Mouse (Mus musculus): Measurements from ENCODE around the gene Clstn3. TPM values are rescaled to one million over a fixed set of nuclear protein-coding genes. Genes with fewer than 3 reads are reported as not detected.
"Not testable (repeated sequence)": the region's sequence is repeated elsewhere in the genome, so short reads cannot be mapped to it uniquely, and the experiment has no call there.

The Clstn3 gene
- total RNA-seq, 2 experiments from 2014 or later: 2.3 to 5.0 TPM

- 0 out of 2 replicates have a peak, but pooled peaks have one; percentile 50 for ATAC-seq (replicated peaks; ENCODE audit: low FRiP score, poor library complexity, severe bottlenecking)
These were observed 17.0 kb upstream of the Clstn3 start for GRCm38 (mm10) chr6:124481571-124481970.

GRCm38 (mm10) chr6:124480295-124480694 lies 15.7 kb upstream of the Clstn3 start:
- ATAC-seq (replicated peaks; ENCODE audit: low FRiP score, poor library complexity, severe bottlenecking): peak; percentile 59; the same call in 1 of the 2 replicates

DNA sequence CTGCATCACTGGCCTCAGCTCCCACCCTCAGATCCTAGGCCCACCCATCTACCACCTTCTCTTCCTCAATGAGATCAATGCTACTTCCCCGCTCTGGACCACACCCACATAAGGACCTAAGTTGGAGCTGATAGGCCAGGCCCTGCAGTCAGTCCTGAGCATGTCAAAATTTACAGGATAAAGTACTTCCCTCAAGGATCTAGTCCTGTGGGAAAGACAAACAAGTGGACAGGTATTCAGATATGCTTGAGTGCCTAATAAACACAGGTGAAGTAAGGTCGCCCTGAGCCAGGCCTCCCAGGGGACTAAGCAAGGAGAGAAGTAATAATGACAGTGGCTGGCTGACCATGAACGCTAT lies 15.0 kb upstream of the Clstn3 start:
- ATAC-seq (replicated peaks; ENCODE audit: low FRiP score, poor library complexity, severe bottlenecking): no peak

GRCm38 (mm10) chr6:124478874-124479572 lies 14.4 kb upstream of the Clstn3 start:
- no peak for ATAC-seq (replicated peaks; ENCODE audit: low FRiP score, poor library complexity, severe bottlenecking)

DNA sequence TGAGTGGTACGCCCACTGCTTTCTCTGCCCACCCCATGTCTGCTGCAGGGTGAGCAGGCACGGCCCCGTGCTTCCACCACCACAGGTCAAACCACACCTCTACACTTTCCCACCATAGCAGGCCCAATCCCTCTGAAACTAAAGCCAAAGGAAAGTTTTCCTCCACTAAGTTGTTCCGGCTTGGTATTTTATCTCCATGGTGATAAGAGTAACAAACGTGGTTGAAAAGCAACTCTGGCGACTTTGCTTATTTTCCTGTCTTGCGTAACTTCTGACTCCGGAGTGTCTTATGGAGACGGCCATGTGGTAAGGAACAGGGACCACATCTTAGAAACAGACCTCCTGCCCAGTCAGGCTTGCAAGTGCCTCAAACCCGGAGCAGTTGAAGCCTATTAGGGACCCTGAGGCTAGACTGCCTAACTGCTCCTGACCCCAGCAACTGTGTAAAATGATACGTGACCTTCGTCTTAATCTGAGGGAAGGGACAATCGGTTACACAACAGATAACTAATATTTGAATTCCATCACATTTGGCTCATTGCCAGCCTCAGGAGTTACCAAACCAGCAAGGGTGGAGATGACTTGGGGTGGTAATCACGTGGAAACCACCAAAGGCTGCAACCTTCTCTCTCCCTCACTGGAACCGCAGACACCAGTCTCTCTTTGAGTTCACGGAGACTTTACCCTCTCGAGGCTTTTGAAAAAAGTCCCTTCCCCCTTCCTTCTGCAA lies 13.5 kb upstream of the Clstn3 start:
- ATAC-seq (replicated peaks; ENCODE audit: low FRiP score, poor library complexity, severe bottlenecking): no peak

DNA sequence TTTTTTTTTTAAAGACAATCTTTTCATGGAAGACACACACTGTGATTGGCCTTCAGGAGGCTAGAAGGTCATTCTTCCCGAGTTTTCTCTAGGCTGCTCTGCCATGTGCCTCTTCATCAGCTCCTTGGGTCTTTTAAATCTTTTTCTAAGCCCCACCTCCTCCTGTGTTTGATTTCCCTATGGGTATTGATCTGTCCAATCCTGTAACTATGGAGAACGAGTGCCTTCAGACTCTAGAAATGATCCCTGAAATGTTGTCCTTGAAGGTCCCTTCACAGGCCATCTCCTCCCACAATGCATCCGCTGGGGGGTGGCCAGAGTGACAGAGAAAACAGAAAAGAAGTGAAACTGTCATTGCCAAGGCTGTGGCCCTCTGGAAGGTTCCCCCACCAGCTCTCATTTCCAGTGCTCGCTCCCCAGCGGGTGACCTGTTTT lies 12.6 kb upstream of the Clstn3 start:
- no peak for ATAC-seq (replicated peaks; ENCODE audit: low FRiP score, poor library complexity, severe bottlenecking)

DNA sequence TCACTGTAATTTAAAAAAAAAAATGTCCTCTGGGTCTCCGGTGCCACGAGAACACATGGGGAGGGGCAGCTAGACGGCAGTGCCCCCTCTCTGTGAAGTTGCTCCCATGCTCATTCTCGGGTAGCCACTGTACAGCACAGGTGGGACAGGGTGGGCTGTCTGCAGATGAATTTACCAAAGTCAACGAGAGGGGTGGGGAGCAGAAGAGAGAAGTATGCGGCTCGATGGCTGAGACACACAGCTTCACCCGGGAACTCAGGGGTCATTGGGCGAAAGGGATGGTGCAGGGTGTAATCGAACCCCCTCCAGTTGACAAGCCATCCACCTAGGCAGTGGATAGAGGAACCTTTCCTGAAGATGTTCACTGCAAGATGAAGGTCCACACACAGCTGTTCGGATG lies 12.2 kb upstream of the Clstn3 start:
- no peak for ATAC-seq (replicated peaks; ENCODE audit: low FRiP score, poor library complexity, severe bottlenecking)

- no peak for ATAC-seq (replicated peaks; ENCODE audit: low FRiP score, poor library complexity, severe bottlenecking)
These were observed 11.6 kb upstream of the Clstn3 start for GRCm38 (mm10) chr6:124476216-124476615.

GRCm38 (mm10) chr6:124475335-124476075 lies 10.9 kb upstream of the Clstn3 start:
- ATAC-seq (replicated peaks; ENCODE audit: low FRiP score, poor library complexity, severe bottlenecking): not testable (repeated sequence)

- no peak for ATAC-seq (replicated peaks; ENCODE audit: low FRiP score, poor library complexity, severe bottlenecking)
These were observed 10.0 kb upstream of the Clstn3 start for GRCm38 (mm10) chr6:124474621-124475020.

DNA sequence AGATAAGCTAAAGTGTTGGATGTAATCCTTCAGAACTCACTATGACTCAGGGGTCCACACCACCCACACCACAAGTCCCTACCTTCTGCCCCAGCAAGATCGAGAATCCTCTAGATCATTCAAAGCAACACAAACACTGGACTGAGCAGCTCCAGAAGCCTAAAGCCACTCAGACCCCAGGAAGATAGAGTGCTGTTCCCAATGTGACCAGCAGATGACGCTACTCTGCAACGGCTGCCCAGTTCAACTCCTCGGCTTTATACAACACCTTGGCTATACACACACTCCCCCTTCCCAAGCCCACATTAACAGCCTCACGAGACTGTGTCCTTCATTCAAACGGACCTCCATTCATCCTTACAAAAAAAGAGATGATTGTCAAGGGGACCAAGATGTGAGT lies 8.2 kb upstream of the Clstn3 start:
- ATAC-seq (replicated peaks; ENCODE audit: low FRiP score, poor library complexity, severe bottlenecking): peak; percentile 84

- ATAC-seq (replicated peaks; ENCODE audit: low FRiP score, poor library complexity, severe bottlenecking): not testable (repeated sequence)
These were observed 7.4 kb upstream of the Clstn3 start for GRCm38 (mm10) chr6:124471783-124472638.

GRCm38 (mm10) chr6:124471121-124471520 lies 6.5 kb upstream of the Clstn3 start:
- ATAC-seq (replicated peaks; ENCODE audit: low FRiP score, poor library complexity, severe bottlenecking): no peak

- ATAC-seq (replicated peaks; ENCODE audit: low FRiP score, poor library complexity, severe bottlenecking): no peak
These were observed 1.1 kb upstream of the Clstn3 start for GRCm38 (mm10) chr6:124465729-124466128.

- ATAC-seq (replicated peaks; ENCODE audit: low FRiP score, poor library complexity, severe bottlenecking): no peak
These were observed 705 bp upstream of the Clstn3 start for GRCm38 (mm10) chr6:124465299-124465698.

- no peak for ATAC-seq (replicated peaks; ENCODE audit: low FRiP score, poor library complexity, severe bottlenecking)
These were observed 708 bp downstream of the Clstn3 start for GRCm38 (mm10) chr6:124463881-124464291.

- ATAC-seq (replicated peaks; ENCODE audit: low FRiP score, poor library complexity, severe bottlenecking): no peak
These were observed 5.2 kb downstream of the Clstn3 start for GRCm38 (mm10) chr6:124459388-124459787.

GRCm38 (mm10) chr6:124458505-124458904 lies 6.1 kb downstream of the Clstn3 start:
- no peak for ATAC-seq (replicated peaks; ENCODE audit: low FRiP score, poor library complexity, severe bottlenecking)

GRCm38 (mm10) chr6:124457827-124458226 lies 6.8 kb downstream of the Clstn3 start:
- ATAC-seq (replicated peaks; ENCODE audit: low FRiP score, poor library complexity, severe bottlenecking): no peak

GRCm38 (mm10) chr6:124456243-124456642 lies 8.4 kb downstream of the Clstn3 start:
- no peak for ATAC-seq (replicated peaks; ENCODE audit: low FRiP score, poor library complexity, severe bottlenecking)

Data from erythroblast, adult 5-6 weeks (primary cell).